ENCODE assay signal across 25 mouse cellular contexts in genomic region chr15:51206773-51207172, GRCm38 (mm10).
A peak's percentile ranks its signal among the peaks of the same experiment; 100 is the strongest.
DNase-seq lines count a peak whose midpoint lies in the region; ATAC-seq and TF ChIP-seq lines count a peak whose summit lies in the region.
"Had no signal": no experiment of that assay in that cellular context is flagged by ENCODE, and none has a peak within 500 bp of the region (broad histone marks: within the 10 kb centered on the region; RNA-seq: fewer than 3 reads in every experiment).

No protein-coding gene starts in this region.

- intact Hi-C loops in left cerebral cortex, adult 2 months (cut with DNase I) = loop anchor here (2.0 to 5.0 kb wide), 6 partner anchors 69 to 551 kb away; no protein-coding TSS in a partner anchor

- no peak overlapping the region for H3K4me3 ChIP-seq in left cerebral cortex, adult 2 months
- H3K4me3 ChIP-seq: embryonic facial prominence, embryonic 13.5 days; embryonic facial prominence, embryonic 15.5 days; erythroblast, embryonic 14.5 days; forebrain, embryonic 10.5 days; forebrain, embryonic 13.5 days; forebrain, embryonic 15.5 days had no signal

- ATAC-seq in frontal cortex, adult (ENCODE audit: low TSS enrichment) = peak; percentile 71
- ATAC-seq: activated CD4-positive, CD25-positive, alpha-beta regulatory T cell, adult 4 months; forebrain, embryonic 13.5 days; forebrain, embryonic 15.5 days; Patski had no signal

- no peak for DNase-seq in frontal cortex, postnatal 14 days (ENCODE audit: low spot score in 2 of 2)
- DNase-seq in left cerebral cortex, adult 2 months (ENCODE audit: extremely low spot score in 1 of 2, low spot score in 2 of 2) = no peak
- no peak for DNase-seq in left cerebral cortex, adult 11 months (ENCODE audit: low spot score)
- peak; percentile 54 for DNase-seq in brain, adult 2 months (ENCODE audit: low read depth, low spot score)
- DNase-seq in telencephalon, adult 2 months (ENCODE audit: low read depth, low spot score) = peak; percentile 45
- no peak for DNase-seq in thymus, postnatal 25 days
- DNase-seq: adrenal gland, adult 8-10 months; adrenal gland, postnatal 14 days; adrenal gland, postnatal 36 days; cerebellum, adult 11 months; cerebellum, adult 18-20 months; cerebellum, adult 8-10 months; cerebellum, adult 9-11 months; cerebellum, postnatal 14 days; cerebellum, postnatal 36 days; embryo, embryonic 11 days had no signal

- TF ChIP-seq CTCF in left cerebral cortex, adult 2 months (IDR thresholded peaks at IDR 0.05) = no peak

- peak overlapping the region; percentile 64 for H3K27ac ChIP-seq in left cerebral cortex, adult 2 months
- H3K27ac ChIP-seq: embryonic facial prominence, embryonic 13.5 days; embryonic facial prominence, embryonic 15.5 days; forebrain, embryonic 10.5 days; forebrain, embryonic 13.5 days; forebrain, embryonic 15.5 days had no signal

Comparison
In these comparisons a context has a peak if more than half of its experiments do, and no peak if none do; other contexts are left out.
1. DNase-seq: peak in brain, adult 2 months (single experiment) and telencephalon, adult 2 months (single experiment); none in frontal cortex, postnatal 14 days (0 of 2), left cerebral cortex, adult 2 months (0 of 2), left cerebral cortex, adult 11 months (single experiment) and thymus, postnatal 25 days (single experiment).